Mouse (Mus musculus): ENCODE measurements at regions not wholly inside any gene's neighbourhood (a gene's known extent, or its start where the extent isn't known, plus 50 kb on each side); places are given as distances from the start of the nearest gene placed in this dataset.

DNA sequence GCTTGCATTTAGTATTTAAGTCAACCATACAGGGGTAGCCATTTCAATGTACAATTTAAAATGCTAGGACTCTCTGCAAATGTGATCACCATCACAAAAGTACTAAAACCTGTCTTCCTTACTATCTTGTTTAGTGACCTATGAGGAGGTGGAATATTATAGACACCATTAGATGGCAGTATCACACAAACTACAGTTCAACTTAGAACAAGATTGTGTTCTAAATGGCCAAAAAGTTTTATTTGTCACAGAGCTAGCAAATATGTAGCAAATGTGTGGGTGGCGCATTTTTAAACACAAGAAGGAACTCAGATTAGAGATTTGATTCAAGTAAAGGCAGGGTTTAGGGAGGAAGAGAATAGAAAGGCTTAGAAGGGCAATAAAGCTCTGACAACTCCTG, 189.4 kb upstream of the Ednrb start:
- TF ChIP-seq CTCF (IDR thresholded peaks at IDR 0.05; ENCODE audit: insufficient read depth, low read length) (no peak), POLR2A (IDR thresholded peaks at IDR 0.05; ENCODE audit: borderline replicate concordance, extremely low read depth, low read depth, low read length) (no peak)
